Mouse (Mus musculus) induced T-regulatory cell, adult 2 months (primary cell): Measurements from ENCODE around the gene Gm9048.
A peak's percentile ranks its signal among the peaks of the same experiment; 100 is the strongest.
"Not testable (repeated sequence)": the region's sequence is repeated elsewhere in the genome, so short reads cannot be mapped to it uniquely, and the experiment has no call there.

ENCODE experiments used
- DNase-seq: peaks from one replicate; pipeline ENCODE4 v3.0.0-alpha.2; 2012; ENCODE audit warnings: low read depth

The Gm9048 gene

GRCm38 (mm10) chr10:118348579-118348978, at the start of gene Gm9048:
TSS of gene Gm9048 (minus strand) at chr10:118348679.
- DNase-seq, result not testable (repeated sequence)

DNA sequence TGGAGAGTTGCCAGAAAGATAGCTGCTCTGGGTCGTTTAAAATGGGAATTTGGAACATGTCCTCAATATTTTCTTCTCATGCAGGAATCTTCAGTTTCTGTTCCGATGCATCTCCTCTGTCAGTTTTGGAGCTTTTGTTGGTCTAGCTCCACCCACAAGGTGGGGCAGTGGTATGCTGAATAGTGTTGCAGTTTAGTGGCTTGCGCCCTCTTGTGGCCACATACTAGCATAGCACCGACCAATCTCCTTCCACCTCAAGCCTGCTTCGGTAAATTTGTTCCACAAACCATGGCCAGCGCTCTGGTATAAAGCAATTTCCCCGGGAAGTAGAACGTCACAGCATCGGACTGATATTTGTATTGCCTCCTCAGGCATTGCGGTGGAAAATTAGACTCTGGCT, 22.0 kb upstream of the Gm9048 start:
- peak; percentile 88 for DNase-seq

- DNase-seq, result no peak
Measured at GRCm38 (mm10) chr10:118369518-118369917, 21.0 kb upstream of the Gm9048 start.

DNA sequence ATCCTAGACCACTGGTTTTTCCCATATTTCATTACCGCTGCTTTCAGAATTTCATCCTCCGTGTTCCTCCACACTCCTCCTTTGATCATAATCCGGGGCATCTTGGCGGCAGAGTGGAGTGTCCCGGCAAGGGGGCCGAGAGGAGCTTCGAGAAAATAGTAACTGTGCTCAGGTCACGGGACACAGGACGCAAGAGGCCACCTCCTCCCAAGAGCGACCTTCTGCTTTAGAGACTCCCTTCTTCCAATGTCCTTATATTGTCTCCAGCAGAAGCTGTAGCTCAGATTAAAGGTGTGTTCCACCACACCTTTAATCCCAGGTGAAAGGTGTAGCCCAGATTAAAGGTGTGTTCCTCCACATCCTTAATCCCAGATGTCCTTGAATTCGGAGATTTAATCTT, 5.5 kb upstream of the Gm9048 start, which contains the start of gene Gm9049:
Gm9049 (minus strand) TSS at position 101 of the 400 bp plus-strand sequence.
- DNase-seq, result not testable (repeated sequence)

DNA sequence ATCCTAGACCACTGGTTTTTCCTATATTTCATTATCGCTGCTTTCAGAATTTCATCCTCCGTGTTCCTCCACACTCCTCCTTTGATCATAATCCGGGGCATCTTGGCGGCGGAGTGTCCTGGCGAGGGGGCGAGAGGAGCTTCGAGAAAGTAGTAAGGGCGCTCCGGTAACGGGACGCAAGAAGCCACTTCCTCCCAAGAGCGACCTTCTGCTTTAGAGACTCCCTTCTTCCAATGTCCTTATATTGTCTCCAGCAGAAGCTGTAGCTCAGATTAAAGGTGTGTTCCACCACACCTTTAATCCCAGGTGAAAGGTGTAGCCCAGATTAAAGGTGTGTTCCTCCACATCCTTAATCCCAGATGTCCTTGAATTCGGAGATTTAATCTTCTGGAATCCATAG, 5.3 kb downstream of the Gm9048 start, which contains the start of gene Gm9046:
Gm9046 (minus strand) TSS at position 101 of the 400 bp plus-strand sequence.
- not testable (repeated sequence) for DNase-seq

GRCm38 (mm10) chr10:118337731-118338130, 10.7 kb downstream of the Gm9048 start, which contains the start of gene Gm9045:
TSS of gene Gm9045 (minus strand) at chr10:118337831.
- DNase-seq, result not testable (repeated sequence)

GRCm38 (mm10) chr10:118332308-118332707, 16.2 kb downstream of the Gm9048 start, which contains the start of gene Gm9044:
TSS of gene Gm9044 (minus strand) at chr10:118332408.
- not testable (repeated sequence) for DNase-seq

GRCm38 (mm10) chr10:118326869-118327268, 21.6 kb downstream of the Gm9048 start, which contains the start of gene Gm9040:
TSS of gene Gm9040 (minus strand) at chr10:118326969.
- DNase-seq, result not testable (repeated sequence)

GRCm38 (mm10) chr10:118319024-118319423, 29.5 kb downstream of the Gm9048 start:
- DNase-seq, result no peak

DNA sequence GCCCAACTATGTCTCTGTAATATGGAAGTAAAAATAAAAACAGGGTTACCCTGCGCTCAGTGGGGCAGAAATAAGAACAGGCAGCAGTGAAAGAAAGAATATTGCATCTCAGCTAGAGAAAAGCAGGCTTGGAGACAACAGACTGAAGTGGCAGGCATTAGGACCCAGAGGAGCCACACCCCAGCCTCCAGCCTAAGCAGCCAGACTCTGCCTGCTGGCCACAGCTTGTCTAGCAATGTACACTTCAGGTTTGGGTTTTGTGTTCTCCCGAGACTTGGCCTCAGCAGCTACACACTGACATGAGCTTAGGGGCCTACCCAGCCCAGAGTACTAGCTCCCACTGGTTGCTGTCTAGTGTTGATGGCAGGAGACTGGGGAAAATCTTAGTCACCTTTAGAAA, 46.3 kb downstream of the Gm9048 start:
- DNase-seq, result peak; percentile 16
